Mouse (Mus musculus) hindbrain, postnatal 0 days (tissue): ENCODE measurements at regions not wholly inside any gene's neighbourhood (a gene's known extent, or its start where the extent isn't known, plus 50 kb on each side); places are given as distances from the start of the nearest gene placed in this dataset.
A peak's percentile ranks its signal among the peaks of the same experiment; 100 is the strongest.

Experiments
- ATAC-seq: fragments of 200-750 bp; cut with Nextera tagmentation; 2 replicates; pipeline ENCODE4 v1.8.0; 2017; ENCODE audit warnings: mild to moderate bottlenecking, moderate TSS enrichment, moderate library complexity
- DNase-seq: peaks from one replicate; pipeline ENCODE4 v3.0.0-alpha.2; 2015; ENCODE audit warnings: low spot score
- H3K27ac ChIP-seq: fragments of 300-500 bp; sonication (generic); 2 replicates; pipeline ENCODE4 v1.5.1; 2014; ENCODE audit warnings: mild to moderate bottlenecking
- H3K27me3 ChIP-seq: fragments of 300-500 bp; sonication (generic); 2 replicates; pipeline ENCODE4 v1.6.1; 2014; ENCODE audit warnings: low read length, mixed read lengths; ENCODE audit not compliant: insufficient read depth
- H3K36me3 ChIP-seq: fragments of 300-500 bp; sonication (generic); 2 replicates; pipeline ENCODE4 v1.6.1; 2014; ENCODE audit warnings: low read length, mixed read lengths; ENCODE audit not compliant: insufficient read depth
- H3K4me1 ChIP-seq: fragments of 300-500 bp; sonication (generic); 2 replicates; pipeline ENCODE4 v1.6.1; 2014; ENCODE audit warnings: antibody characterized with exemption, low read length, mixed read lengths; ENCODE audit not compliant: insufficient read depth
- H3K4me2 ChIP-seq: fragments of 300-500 bp; sonication (generic); 2 replicates; pipeline ENCODE4 v1.6.1; 2014; ENCODE audit warnings: low read depth, mild to moderate bottlenecking, low read length, moderate library complexity, mixed read lengths
- H3K4me3 ChIP-seq: fragments of 300-500 bp; sonication (generic); 2 replicates; pipeline ENCODE4 v1.5.1; 2014; ENCODE audit warnings: low read length
- H3K9ac ChIP-seq: fragments of 300-500 bp; sonication (generic); replicated peaks from 2 replicates; pipeline ENCODE4 v1.6.1; 2014; ENCODE audit warnings: mild to moderate bottlenecking, low read length, moderate library complexity, mixed read lengths
- H3K9me3 ChIP-seq: fragments of 300-500 bp; sonication (generic); 2 replicates; pipeline ENCODE4 v1.6.1; 2016; ENCODE audit warnings: low read length, mixed read lengths
- CTCF ChIP-seq: IDR thresholded peaks from 2 replicates; pipeline ENCODE4 v1.5.1; 2016; ENCODE audit warnings: antibody characterized with exemption, control low read depth, low read depth
- WGBS: fragments of 180-500 bp; shearing (Covaris S2); extraction: QIAGEN DNeasy Blood & Tissue Kit; methylation state at CpG from one replicate; pipeline ENCODE4 v1.1.7; 2014; 5-methylcytosine and 5-hydroxymethylcytosine counted together

GRCm38 (mm10) chr12:79944714-79945493 lies 167.9 kb downstream of the Zfp36l1 start:
- Histone ChIP-seq H3K27ac (peak overlapping the region; percentile 20), H3K9ac (no peak overlapping the region), H3K27me3 (no peaks in the 10 kb centered on the region), H3K4me2 (no peak overlapping the region), H3K4me1 (peaks cover 4% of the 10 kb centered on the region; the same call in 1 of the 2 replicates), H3K4me3 (no peak overlapping the region), H3K9me3 (no peaks in the 10 kb centered on the region), H3K36me3 (no peaks in the 10 kb centered on the region)
- ATAC-seq: no peak
- DNase-seq: no peak
- TF ChIP-seq CTCF: no peak
- WGBS: 41% methylated on average over 6 of the region's 6 CpGs

GRCm38 (mm10) chr12:79944090-79944489 lies 168.7 kb downstream of the Zfp36l1 start:
- Histone ChIP-seq H3K27me3 (no peaks in the 10 kb centered on the region), H3K4me2 (no peak overlapping the region), H3K9me3 (no peaks in the 10 kb centered on the region), H3K27ac (peak overlapping the region; percentile 34; the same call in 1 of the 2 replicates), H3K4me1 (peaks cover 4% of the 10 kb centered on the region; the same call in 1 of the 2 replicates), H3K9ac (no peak overlapping the region), H3K36me3 (no peaks in the 10 kb centered on the region), H3K4me3 (no peak overlapping the region)
- DNase-seq: no peak
- no peak for ATAC-seq
- TF ChIP-seq CTCF: no peak
- WGBS: 89% methylated on average over 10 of the region's 10 CpGs

- Histone ChIP-seq H3K27me3 (no peaks in the 10 kb centered on the region), H3K4me2 (no peak overlapping the region), H3K4me1 (peaks cover 4% of the 10 kb centered on the region; the same call in 1 of the 2 replicates), H3K36me3 (no peaks in the 10 kb centered on the region), H3K4me3 (no peak overlapping the region), H3K9ac (no peak overlapping the region), H3K9me3 (no peaks in the 10 kb centered on the region), H3K27ac (no peak overlapping the region)
- DNase-seq: no peak
- no peak for TF ChIP-seq CTCF
- 61% methylated on average over 10 of the region's 10 CpGs for WGBS
- ATAC-seq: no peak
These were observed 170.2 kb downstream of the Zfp36l1 start for GRCm38 (mm10) chr12:79942563-79943131.

- 55% methylated on average over 3 of the region's 3 CpGs for WGBS
- TF ChIP-seq CTCF: no peak
- DNase-seq: no peak
- H3K9ac ChIP-seq: no peak overlapping the region
- H3K27me3 ChIP-seq: no peaks in the 10 kb centered on the region
- peaks cover 4% of the 10 kb centered on the region; the same call in 1 of the 2 replicates for H3K4me1 ChIP-seq
- no peak overlapping the region for H3K4me3 ChIP-seq
- no peaks in the 10 kb centered on the region for H3K9me3 ChIP-seq
- no peak for ATAC-seq
- no peak overlapping the region for H3K4me2 ChIP-seq
- H3K27ac ChIP-seq: no peak overlapping the region
- no peaks in the 10 kb centered on the region for H3K36me3 ChIP-seq
These were observed 171.0 kb downstream of the Zfp36l1 start for GRCm38 (mm10) chr12:79941828-79942227.

- Histone ChIP-seq H3K4me2 (no peak overlapping the region), H3K4me1 (peaks cover 2% of the 10 kb centered on the region; the same call in 1 of the 2 replicates), H3K27me3 (no peaks in the 10 kb centered on the region), H3K4me3 (no peak overlapping the region), H3K27ac (no peak overlapping the region), H3K9me3 (no peaks in the 10 kb centered on the region), H3K9ac (no peak overlapping the region), H3K36me3 (no peaks in the 10 kb centered on the region)
- no peak for TF ChIP-seq CTCF
- ATAC-seq (no peak), DNase-seq (no peak)
- WGBS: 88% methylated on average over 9 of the region's 9 CpGs
These were observed 173.4 kb downstream of the Zfp36l1 start for GRCm38 (mm10) chr12:79939436-79939835.

- Histone ChIP-seq H3K9me3 (no peaks in the 10 kb centered on the region), H3K4me1 (no peaks in the 10 kb centered on the region), H3K4me2 (no peak overlapping the region), H3K9ac (no peak overlapping the region), H3K4me3 (no peak overlapping the region), H3K36me3 (no peaks in the 10 kb centered on the region), H3K27me3 (no peaks in the 10 kb centered on the region), H3K27ac (peak overlapping the region; percentile 54; the same call in 1 of the 2 replicates)
- WGBS: 87% methylated on average over 4 of the region's 4 CpGs
- ATAC-seq: no peak
- DNase-seq: no peak
- TF ChIP-seq CTCF: no peak
These were observed 174.9 kb downstream of the Zfp36l1 start for GRCm38 (mm10) chr12:79937876-79938275.

GRCm38 (mm10) chr12:79936698-79937097 lies 176.1 kb downstream of the Zfp36l1 start:
- no peaks in the 10 kb centered on the region for H3K9me3 ChIP-seq
- 0 out of 2 replicates have a peak, but pooled peaks have one; percentile 43 for ATAC-seq
- no peaks in the 10 kb centered on the region for H3K27me3 ChIP-seq
- DNase-seq: no peak
- WGBS: 35% methylated on average over 5 of the region's 5 CpGs
- peak overlapping the region; percentile 54 for H3K27ac ChIP-seq
- H3K36me3 ChIP-seq: no peaks in the 10 kb centered on the region
- H3K4me1 ChIP-seq: no peaks in the 10 kb centered on the region
- no peak overlapping the region for H3K9ac ChIP-seq
- no peak for TF ChIP-seq CTCF
- H3K4me3 ChIP-seq: no peak overlapping the region
- H3K4me2 ChIP-seq: no peak overlapping the region
